Mouse (Mus musculus) liver, embryonic 15.5 days (tissue): ENCODE results near the gene Pld3. TPM values are rescaled to one million over a fixed set of nuclear protein-coding genes. Genes with fewer than 3 reads are reported as not detected.
A peak's percentile ranks its signal among the peaks of the same experiment; 100 is the strongest.

Experiments used
- ATAC-seq: fragments of 200-750 bp; cut with Nextera tagmentation; 2 replicates; pipeline ENCODE4 v1.8.0; 2017; ENCODE audit warnings: moderate number of reproducible peaks, mild to moderate bottlenecking, moderate library complexity; ENCODE audit not compliant: insufficient read depth
- H3K27ac ChIP-seq: fragments of 300-500 bp; sonication (generic); replicated peaks from 2 replicates; pipeline ENCODE4 v1.5.1; 2015; ENCODE audit warnings: mild to moderate bottlenecking, inconsistent platforms
- H3K27me3 ChIP-seq: fragments of 300-500 bp; sonication (generic); 2 replicates; pipeline ENCODE4 v1.6.1; 2015; ENCODE audit warnings: mild to moderate bottlenecking, inconsistent platforms
- H3K36me3 ChIP-seq: fragments of 300-500 bp; sonication (generic); replicated peaks from 2 replicates; pipeline ENCODE4 v1.6.1; 2015; ENCODE audit warnings: moderate library complexity, mild to moderate bottlenecking, inconsistent platforms
- H3K4me1 ChIP-seq: fragments of 300-500 bp; sonication (generic); replicated peaks from 2 replicates; pipeline ENCODE4 v1.6.1; 2015; ENCODE audit warnings: inconsistent platforms
- H3K4me2 ChIP-seq: fragments of 300-500 bp; sonication (generic); 2 replicates; pipeline ENCODE4 v1.6.1; 2015; ENCODE audit warnings: moderate library complexity, mild to moderate bottlenecking, inconsistent platforms
- H3K4me3 ChIP-seq: fragments of 300-500 bp; sonication (generic); replicated peaks from 2 replicates; pipeline ENCODE4 v1.5.1; 2015; ENCODE audit warnings: mild to moderate bottlenecking, inconsistent platforms
- H3K9ac ChIP-seq: fragments of 300-500 bp; sonication (generic); 2 replicates; pipeline ENCODE4 v1.6.1; 2015; ENCODE audit warnings: moderate library complexity, mild to moderate bottlenecking, inconsistent platforms
- H3K9me3 ChIP-seq: fragments of 300-500 bp; sonication (generic); replicated peaks from 2 replicates; pipeline ENCODE4 v1.6.1; 2016; ENCODE audit warnings: inconsistent platforms
- WGBS: fragments of 180-500 bp; shearing (Covaris S2); methylation state at CpG from one replicate; pipeline ENCODE4 v1.1.7; 2015; ENCODE audit warnings: mixed read lengths; ENCODE audit not compliant: insufficient replicate concordance; 5-methylcytosine and 5-hydroxymethylcytosine counted together
- polyA plus RNA-seq: library from polyadenylated mRNA; unstranded; fragments of >200 nt; fragmentation: Nextera tagmentation; extraction: Ambion mirVana; gene quantifications from 2 replicates; pipeline ENCODE4 v1.2.1, GENCODE M21; 2015

Gene Pld3
- polyA plus RNA-seq, 1 experiment from 2014 or later: 76.3 TPM

DNA sequence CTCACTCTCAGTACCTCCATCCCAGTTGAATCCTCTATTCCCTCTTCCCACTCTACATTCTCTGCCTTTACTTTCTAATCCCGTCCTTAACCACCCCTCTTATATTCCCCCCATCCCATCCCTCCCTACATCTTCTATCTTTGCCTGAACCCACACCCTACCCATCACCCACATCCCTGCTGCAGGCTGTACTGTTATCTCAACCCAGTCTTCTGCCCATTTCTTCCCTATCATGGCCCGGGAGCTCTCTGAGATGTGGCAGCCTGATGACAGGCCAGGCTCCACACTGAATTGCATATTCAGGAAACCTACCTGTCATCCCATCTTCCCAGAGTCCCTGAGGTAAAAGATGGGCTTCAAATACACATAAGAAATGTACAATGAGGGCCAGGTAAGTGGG is 14.2 kb downstream of the Pld3 start:
- Histone ChIP-seq H3K4me1 (peaks cover 96% of the 10 kb centered on the region), H3K27me3 (no peaks in the 10 kb centered on the region), H3K27ac (peak overlapping the region; percentile 91), H3K9me3 (no peaks in the 10 kb centered on the region), H3K4me2 (peak overlapping the region; percentile 49), H3K4me3 (peak overlapping the region; percentile 18; the same call in 1 of the 2 replicates), H3K9ac (peak overlapping the region; percentile 21; the same call in 1 of the 2 replicates), H3K36me3 (peaks cover 68% of the 10 kb centered on the region)
- ATAC-seq: peak; percentile 32; the same call in 1 of the 2 replicates
- 31% methylated on average over 2 of the region's 2 CpGs for WGBS

DNA sequence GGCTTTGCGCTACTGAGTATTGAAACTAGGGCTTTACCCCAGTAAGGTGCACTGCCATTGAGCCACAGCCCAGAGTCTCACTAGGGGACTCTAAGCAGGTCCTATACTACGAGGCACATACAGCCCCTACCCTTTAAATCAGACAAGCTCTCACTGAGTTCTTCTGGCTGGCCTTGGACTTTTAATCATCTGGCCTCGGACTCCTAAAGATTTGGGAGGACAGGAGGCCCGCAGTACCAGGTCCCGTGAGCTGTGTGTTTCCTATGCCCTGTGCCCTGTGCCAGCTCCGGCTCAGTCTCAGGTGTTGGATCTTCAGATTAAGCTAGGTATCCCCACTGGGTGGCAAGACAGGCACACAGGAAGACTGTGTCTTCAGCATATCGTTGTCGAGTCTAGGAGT is 15.0 kb downstream of the Pld3 start:
- ATAC-seq: no peak
- Histone ChIP-seq H3K27ac (peak overlapping the region; percentile 91), H3K27me3 (no peaks in the 10 kb centered on the region), H3K4me2 (peak overlapping the region; percentile 29), H3K9me3 (no peaks in the 10 kb centered on the region), H3K4me3 (no peak overlapping the region), H3K9ac (peak overlapping the region; percentile 21; the same call in 1 of the 2 replicates), H3K4me1 (peaks cover 95% of the 10 kb centered on the region), H3K36me3 (peaks cover 76% of the 10 kb centered on the region)
- WGBS: 81% methylated on average over 8 of the region's 8 CpGs

DNA sequence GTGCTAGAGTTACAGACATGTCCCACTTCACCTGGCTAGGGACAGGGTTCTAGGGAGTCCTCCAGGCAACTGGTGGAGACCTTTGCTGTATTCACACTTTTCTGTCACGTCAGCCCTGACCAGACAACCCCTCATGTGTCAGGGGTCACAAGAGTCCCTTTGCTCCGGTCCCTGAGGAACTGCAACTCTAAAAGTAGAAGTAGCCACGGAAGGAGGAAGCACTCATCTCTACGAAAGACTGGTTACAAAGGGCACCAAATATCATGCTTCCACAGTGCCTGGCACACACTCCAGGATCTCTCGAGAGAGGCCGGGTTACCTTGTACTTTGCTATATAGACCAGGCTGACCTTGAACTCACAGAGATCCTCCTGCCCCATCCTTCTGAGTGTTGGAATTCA is 16.4 kb downstream of the Pld3 start:
- peak overlapping the region; percentile 91 for H3K27ac ChIP-seq
- H3K9me3 ChIP-seq: no peaks in the 10 kb centered on the region
- WGBS: 73% methylated on average over 6 of the region's 6 CpGs
- H3K27me3 ChIP-seq: no peaks in the 10 kb centered on the region
- H3K4me3 ChIP-seq: no peak overlapping the region
- no peak for ATAC-seq
- H3K4me2 ChIP-seq: no peak overlapping the region
- peaks cover 89% of the 10 kb centered on the region for H3K36me3 ChIP-seq
- H3K4me1 ChIP-seq: peaks cover 81% of the 10 kb centered on the region
- no peak overlapping the region for H3K9ac ChIP-seq

GRCm38 (mm10) chr7:27535386-27535785 is 17.6 kb downstream of the Pld3 start:
- WGBS: 20% methylated on average over 2 of the region's 2 CpGs
- peak overlapping the region; percentile 41 for H3K9ac ChIP-seq
- H3K4me2 ChIP-seq: peak overlapping the region; percentile 74
- no peaks in the 10 kb centered on the region for H3K27me3 ChIP-seq
- H3K4me1 ChIP-seq: peaks cover 69% of the 10 kb centered on the region
- peak; percentile 74 for ATAC-seq
- H3K9me3 ChIP-seq: no peaks in the 10 kb centered on the region
- H3K36me3 ChIP-seq: peaks cover 85% of the 10 kb centered on the region
- H3K27ac ChIP-seq: peak overlapping the region; percentile 91
- H3K4me3 ChIP-seq: peak overlapping the region; percentile 33

DNA sequence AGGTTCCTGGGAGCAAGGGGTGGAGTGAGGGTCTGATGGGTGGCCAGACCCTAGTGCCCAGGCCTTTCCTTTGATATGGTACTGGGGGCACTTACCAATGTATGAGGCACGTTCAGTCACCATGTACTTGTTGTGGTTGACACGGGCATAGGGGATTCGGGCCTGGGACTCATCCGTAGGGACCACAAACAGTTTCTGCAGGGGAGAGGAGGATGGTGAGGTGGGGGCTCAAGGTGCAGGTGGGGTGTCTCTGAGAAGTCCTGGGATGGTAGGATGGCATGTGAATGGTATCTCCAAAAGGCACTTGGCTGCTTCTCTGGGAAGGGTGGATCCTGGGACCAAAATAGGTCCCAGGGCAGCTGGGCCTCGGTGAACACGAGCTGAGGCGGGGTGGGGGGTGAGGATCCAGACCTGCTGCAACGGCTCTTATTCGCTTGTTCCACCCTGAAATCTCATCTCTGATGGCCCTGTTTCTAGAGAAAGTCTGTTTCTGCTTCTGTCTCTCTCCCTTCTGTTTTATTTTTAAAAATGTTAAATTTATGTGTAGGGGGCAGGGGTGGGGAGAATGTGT is 20.5 kb downstream of the Pld3 start:
- Histone ChIP-seq H3K9ac (no peak overlapping the region), H3K4me3 (no peak overlapping the region), H3K36me3 (peaks cover 60% of the 10 kb centered on the region), H3K27me3 (no peaks in the 10 kb centered on the region), H3K9me3 (no peaks in the 10 kb centered on the region), H3K4me2 (no peak overlapping the region), H3K27ac (no peak overlapping the region), H3K4me1 (peaks cover 40% of the 10 kb centered on the region)
- ATAC-seq: no peak
- 77% methylated on average over 9 of the region's 9 CpGs for WGBS

DNA sequence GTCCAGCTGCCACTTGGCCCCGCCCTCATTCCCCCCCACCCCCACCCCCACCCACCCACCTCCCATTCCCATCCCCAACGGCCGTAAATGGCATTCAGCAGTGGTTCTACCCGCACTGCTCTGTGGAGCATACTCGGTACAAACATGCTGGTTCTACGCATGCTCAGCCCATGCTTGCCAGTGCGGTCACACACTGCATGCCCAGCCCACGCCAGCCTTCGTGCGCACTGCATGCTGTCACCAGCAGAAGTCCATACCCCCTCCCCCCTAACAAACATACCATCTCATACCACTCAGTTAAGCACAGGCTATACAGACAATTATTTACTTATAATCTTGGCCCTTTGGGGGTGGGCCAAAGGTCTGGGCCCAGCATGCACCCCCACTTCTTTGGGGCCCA is 21.3 kb downstream of the Pld3 start:
- no peak for ATAC-seq
- 87% methylated on average over 10 of the region's 10 CpGs for WGBS
- no peak overlapping the region for H3K4me3 ChIP-seq

DNA sequence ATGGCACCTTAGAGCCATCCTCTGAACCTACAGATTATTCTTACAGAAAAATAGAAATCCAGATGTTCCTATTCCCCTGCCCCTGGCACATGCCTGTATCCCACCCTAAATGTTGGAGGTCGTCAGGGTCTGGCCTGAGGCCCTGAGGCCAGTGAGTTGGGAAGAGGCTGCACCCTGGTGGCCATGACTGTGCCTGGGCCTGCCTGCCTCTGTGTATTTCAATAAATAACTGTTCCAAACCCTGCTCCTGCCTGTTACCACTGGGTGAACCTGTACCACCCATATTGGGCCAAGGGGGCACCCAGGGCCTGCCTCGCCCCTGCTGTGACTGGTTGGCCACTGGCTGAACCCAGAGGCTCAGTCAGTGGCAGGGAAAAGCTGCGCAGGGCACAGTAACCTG is 22.1 kb downstream of the Pld3 start:
- Histone ChIP-seq H3K9ac (no peak overlapping the region), H3K9me3 (no peaks in the 10 kb centered on the region), H3K4me2 (no peak overlapping the region), H3K27me3 (no peaks in the 10 kb centered on the region), H3K27ac (no peak overlapping the region), H3K4me1 (peaks cover 33% of the 10 kb centered on the region), H3K4me3 (no peak overlapping the region), H3K36me3 (peaks cover 43% of the 10 kb centered on the region)
- WGBS: 70% methylated on average over 3 of the region's 3 CpGs
- ATAC-seq: no peak

More for the DNA sequence above, 21.3 kb downstream of the Pld3 start:
- Histone ChIP-seq H3K36me3 (peaks cover 51% of the 10 kb centered on the region), H3K27ac (no peak overlapping the region), H3K9ac (no peak overlapping the region), H3K4me1 (peaks cover 34% of the 10 kb centered on the region), H3K27me3 (no peaks in the 10 kb centered on the region), H3K4me2 (no peak overlapping the region), H3K9me3 (no peaks in the 10 kb centered on the region)

DNA sequence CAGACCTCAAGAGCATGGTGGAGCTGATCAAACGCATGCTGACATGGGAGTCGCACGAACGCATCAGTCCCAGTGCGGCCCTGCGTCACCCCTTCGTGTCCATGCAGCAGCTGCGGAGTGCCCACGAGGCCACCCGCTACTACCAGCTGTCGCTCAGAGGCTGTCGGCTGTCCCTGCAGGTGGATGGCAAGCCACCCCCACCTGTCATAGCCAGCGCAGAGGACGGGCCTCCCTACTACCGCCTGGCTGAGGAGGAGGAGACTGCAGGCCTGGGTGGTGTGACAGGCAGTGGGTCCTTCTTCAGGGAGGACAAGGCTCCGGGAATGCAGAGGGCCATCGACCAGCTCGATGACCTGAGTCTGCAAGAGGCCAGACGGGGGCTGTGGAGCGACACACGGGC is 23.9 kb downstream of the Pld3 start:
- no peaks in the 10 kb centered on the region for H3K9me3 ChIP-seq
- WGBS: 86% methylated on average over 21 of the region's 21 CpGs
- H3K27ac ChIP-seq: no peak overlapping the region
- peaks cover 26% of the 10 kb centered on the region for H3K36me3 ChIP-seq
- H3K27me3 ChIP-seq: no peaks in the 10 kb centered on the region
- H3K4me3 ChIP-seq: no peak overlapping the region
- H3K9ac ChIP-seq: no peak overlapping the region
- H3K4me1 ChIP-seq: peaks cover 30% of the 10 kb centered on the region
- ATAC-seq: no peak
- no peak overlapping the region for H3K4me2 ChIP-seq

GRCm38 (mm10) chr7:27526039-27526827 is 26.8 kb downstream of the Pld3 start:
- peak; percentile 99 for ATAC-seq

GRCm38 (mm10) chr7:27523805-27524204 is 29.2 kb downstream of the Pld3 start:
- Histone ChIP-seq H3K36me3 (no peaks in the 10 kb centered on the region), H3K9ac (no peak overlapping the region), H3K9me3 (0 out of 2 replicates have a peak, but pooled peaks cover 3% of the 10 kb centered on the region), H3K27me3 (no peaks in the 10 kb centered on the region), H3K4me2 (no peak overlapping the region), H3K4me1 (peaks cover 26% of the 10 kb centered on the region), H3K27ac (no peak overlapping the region), H3K4me3 (no peak overlapping the region)
- 90% methylated on average over 13 of the region's 13 CpGs for WGBS
- no peak for ATAC-seq

More at GRCm38 (mm10) chr7:27526039-27526827, 26.8 kb downstream of the Pld3 start:
- Histone ChIP-seq H3K36me3 (no peaks in the 10 kb centered on the region), H3K9me3 (no peaks in the 10 kb centered on the region), H3K4me1 (peaks cover 24% of the 10 kb centered on the region), H3K4me3 (peak overlapping the region; percentile 39), H3K27ac (peak overlapping the region; percentile 91), H3K4me2 (peak overlapping the region; percentile 78), H3K9ac (peak overlapping the region; percentile 60), H3K27me3 (no peaks in the 10 kb centered on the region)
- 18% methylated on average over 10 of the region's 10 CpGs for WGBS

- 61% methylated on average over 5 of the region's 5 CpGs for WGBS
Measured at GRCm38 (mm10) chr7:27522967-27523366, 30.1 kb downstream of the Pld3 start, which contains the start of gene Hipk4. Gene Hipk4, plus strand, starts transcription at chr7:27523267.

More at GRCm38 (mm10) chr7:27522967-27523366, 30.1 kb downstream of the Pld3 start, which contains the start of gene Hipk4:
- no peak within 1 kb of the TSS for H3K4me3 ChIP-seq
- no peaks in the 10 kb centered on the region for H3K36me3 ChIP-seq
- peaks cover 26% of the 10 kb centered on the region for H3K4me1 ChIP-seq
- H3K27me3 ChIP-seq: no peaks in the 10 kb centered on the region
- no peak within 1 kb of the TSS for H3K9ac ChIP-seq
- no peak within 1 kb of the TSS for H3K4me2 ChIP-seq
- H3K9me3 ChIP-seq: 0 out of 2 replicates have a peak, but pooled peaks cover 3% of the 10 kb centered on the region
- no peak for ATAC-seq
- no peak within 1 kb of the TSS for H3K27ac ChIP-seq
